Mouse (Mus musculus) C2C12 (cell line): ENCODE measurements at regions not wholly inside any gene's neighbourhood (a gene's known extent, or its start where the extent isn't known, plus 50 kb on each side); places are given as distances from the start of the nearest gene placed in this dataset.
A peak's percentile ranks its signal among the peaks of the same experiment; 100 is the strongest.

Experiments
- H3K27me3 ChIP-seq: one replicate; pipeline ENCODE4 v1.6.1; 2011; ENCODE audit not compliant: control insufficient read depth, insufficient read depth, insufficient read length
- H3K36me3 ChIP-seq: one replicate; pipeline ENCODE4 v1.6.1; 2011; ENCODE audit not compliant: control insufficient read depth, insufficient read depth
- H3K4me3 ChIP-seq: one replicate; pipeline ENCODE4 v1.5.1; 2011; ENCODE audit warnings: mild to moderate bottlenecking, control low read depth; ENCODE audit not compliant: poor library complexity, insufficient read depth, severe bottlenecking
- H3K79me2 ChIP-seq: one replicate; pipeline ENCODE4 v1.6.1; 2011; ENCODE audit not compliant: control insufficient read depth, insufficient read depth
- H3K79me3 ChIP-seq: one replicate; pipeline ENCODE4 v1.6.1; 2011; ENCODE audit warnings: low read depth, control low read depth
- H3ac ChIP-seq: one replicate; pipeline ENCODE3; 2011; ENCODE audit warnings: low read depth; ENCODE audit not compliant: control insufficient read depth, insufficient read length
- CEBPB ChIP-seq: IDR thresholded peaks from one replicate; pipeline ENCODE4 v1.6.1; 2011; ENCODE audit warnings: low read depth, mild to moderate bottlenecking, control low read depth, moderate library complexity
- CTCF ChIP-seq: IDR thresholded peaks from one replicate; pipeline ENCODE4 v1.5.1; 2011; ENCODE audit not compliant: control insufficient read depth, insufficient read depth, insufficient read length
- FOSL1 ChIP-seq: IDR thresholded peaks from one replicate; pipeline ENCODE4 v1.8.0; 2011; ENCODE audit warnings: mild to moderate bottlenecking, low read length; ENCODE audit not compliant: poor library complexity, insufficient read depth, severe bottlenecking
- MAX ChIP-seq: IDR thresholded peaks from one replicate; pipeline ENCODE4 v1.6.1; 2011; ENCODE audit warnings: mild to moderate bottlenecking, control low read depth
- MYOD1 ChIP-seq: IDR thresholded peaks from one replicate; pipeline ENCODE4 v1.6.1; 2011; ENCODE audit warnings: low read depth; ENCODE audit not compliant: control insufficient read depth, insufficient read length
- MYOG ChIP-seq: IDR thresholded peaks from one replicate; pipeline ENCODE4 v1.6.1; 2011; ENCODE audit not compliant: control insufficient read depth, insufficient read length; ENCODE audit errors: extremely low read depth
- USF1 ChIP-seq: IDR thresholded peaks from one replicate; pipeline ENCODE4 v1.6.1; 2011; ENCODE audit warnings: low read depth, mild to moderate bottlenecking, control low read depth, moderate library complexity

GRCm38 (mm10) chr13:106738011-106738410 is 198.7 kb downstream of the Ipo11 start:
- Histone ChIP-seq H3K79me2 (no peaks in the 10 kb centered on the region), H3K36me3 (no peaks in the 10 kb centered on the region), H3K27me3 (no peaks in the 10 kb centered on the region), H3ac (no peak overlapping the region), H3K4me3 (no peak overlapping the region), H3K79me3 (no peaks in the 10 kb centered on the region)
- TF ChIP-seq MYOD1 (no peak), MYOG (no peak), CEBPB (no peak), MAX (no peak), FOSL1 (no peak), CTCF (no peak), USF1 (no peak)

GRCm38 (mm10) chr13:106734323-106734722 is 202.4 kb downstream of the Ipo11 start:
- no peaks in the 10 kb centered on the region for H3K36me3 ChIP-seq
- H3ac ChIP-seq, result no peak overlapping the region
- H3K27me3 ChIP-seq, result no peaks in the 10 kb centered on the region
- H3K4me3 ChIP-seq, result no peak overlapping the region
- H3K79me2 ChIP-seq, result no peaks in the 10 kb centered on the region
- TF ChIP-seq CTCF (no peak), FOSL1 (no peak), USF1 (no peak), MYOD1 (no peak), CEBPB (no peak), MAX (no peak), MYOG (no peak)
- H3K79me3 ChIP-seq, result no peaks in the 10 kb centered on the region

GRCm38 (mm10) chr13:106732906-106733305 is 203.9 kb downstream of the Ipo11 start:
- no peaks in the 10 kb centered on the region for H3K27me3 ChIP-seq
- no peaks in the 10 kb centered on the region for H3K36me3 ChIP-seq
- no peak overlapping the region for H3K4me3 ChIP-seq
- H3K79me3 ChIP-seq, result no peaks in the 10 kb centered on the region
- no peak overlapping the region for H3ac ChIP-seq
- no peaks in the 10 kb centered on the region for H3K79me2 ChIP-seq
- TF ChIP-seq CTCF (no peak), FOSL1 (no peak), MYOG (no peak), MAX (no peak), CEBPB (no peak), USF1 (no peak), MYOD1 (no peak)

GRCm38 (mm10) chr13:106723315-106723714 is 213.4 kb downstream of the Ipo11 start:
- H3ac ChIP-seq, result no peak overlapping the region
- no peak overlapping the region for H3K4me3 ChIP-seq
- no peaks in the 10 kb centered on the region for H3K79me3 ChIP-seq
- no peaks in the 10 kb centered on the region for H3K27me3 ChIP-seq
- no peaks in the 10 kb centered on the region for H3K36me3 ChIP-seq
- no peaks in the 10 kb centered on the region for H3K79me2 ChIP-seq
- TF ChIP-seq FOSL1, result no peak
- no peak for TF ChIP-seq MYOG
- no peak for TF ChIP-seq CEBPB
- TF ChIP-seq MYOD1, result no peak
- TF ChIP-seq CTCF, result no peak
- TF ChIP-seq USF1, result no peak
- TF ChIP-seq MAX, result no peak

- no peaks in the 10 kb centered on the region for H3K79me2 ChIP-seq
- H3K79me3 ChIP-seq, result no peaks in the 10 kb centered on the region
- H3K4me3 ChIP-seq, result no peak overlapping the region
- TF ChIP-seq CEBPB (no peak), CTCF (no peak), FOSL1 (no peak), USF1 (no peak), MYOG (no peak)
- H3K36me3 ChIP-seq, result no peaks in the 10 kb centered on the region
- no peak overlapping the region for H3ac ChIP-seq
- no peaks in the 10 kb centered on the region for H3K27me3 ChIP-seq
Observed at GRCm38 (mm10) chr13:106721167-106721566, 215.6 kb downstream of the Ipo11 start.

- Histone ChIP-seq H3K27me3 (no peaks in the 10 kb centered on the region), H3K79me2 (no peaks in the 10 kb centered on the region), H3K79me3 (no peaks in the 10 kb centered on the region), H3ac (no peak overlapping the region), H3K4me3 (no peak overlapping the region), H3K36me3 (no peaks in the 10 kb centered on the region)
- TF ChIP-seq USF1 (no peak), CTCF (peak; percentile 14)
Observed at GRCm38 (mm10) chr13:106715771-106716170, 221.0 kb downstream of the Ipo11 start.
